Mouse (Mus musculus): Measurements from ENCODE around the gene Camk2d. TPM values are rescaled to one million over a fixed set of nuclear protein-coding genes. Genes with fewer than 3 reads are reported as not detected.

The Camk2d gene
- total and polyA plus RNA-seq, 3 experiments: 66.1 to 80.4 (median 77.3) TPM

DNA sequence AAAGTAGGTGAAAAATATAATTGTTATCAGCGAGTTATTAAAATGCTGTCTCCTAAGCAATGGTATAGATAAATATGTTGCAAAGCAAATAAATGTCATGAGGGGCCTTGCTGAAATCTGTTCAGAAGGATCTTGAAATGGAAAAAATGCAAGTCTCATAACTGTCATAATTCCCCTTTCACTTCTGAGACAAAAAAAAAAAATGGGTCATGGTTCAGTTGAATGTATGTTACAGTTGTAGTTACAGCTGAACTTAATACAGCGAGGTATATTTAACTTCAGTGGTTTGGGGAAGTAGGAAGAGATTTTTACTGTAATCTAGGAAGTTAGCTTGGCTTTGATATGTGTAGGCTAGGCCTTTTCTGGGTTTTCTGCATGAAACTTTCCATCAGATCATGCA is 3.2 kb downstream of the Camk2d start:
- H3K9ac ChIP-seq (ENCODE audit: insufficient read depth, low read depth): peak overlapping the region; percentile 86; the same call in 1 of the 2 replicates
- no peak for DNase-seq (ENCODE audit: extremely low read depth)

DNA sequence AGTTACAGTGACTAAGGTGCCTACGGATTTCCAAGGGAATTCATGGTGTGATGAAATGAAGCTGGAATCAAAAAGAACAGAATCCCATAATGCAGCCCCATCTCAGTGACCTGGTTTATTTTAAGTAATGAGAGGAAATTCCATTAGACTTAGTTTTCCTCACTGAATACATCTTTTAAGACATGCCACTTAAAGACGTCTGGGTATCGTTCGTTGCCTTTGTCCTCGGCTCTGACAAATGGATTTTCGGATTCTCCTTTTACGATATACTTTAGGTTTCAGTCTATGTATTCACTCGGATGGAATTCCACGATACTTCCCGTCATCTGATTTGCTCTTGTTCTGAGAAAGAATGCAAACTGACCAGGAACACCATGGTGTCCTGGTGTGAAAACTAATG is 3.8 kb downstream of the Camk2d start:
- no peak for TF ChIP-seq MAZ (IDR thresholded peaks at IDR 0.05; ENCODE audit: low read depth, low read length)
- no peak for TF ChIP-seq UBTF (IDR thresholded peaks at IDR 0.05; ENCODE audit: low read depth, low read length)
- TF ChIP-seq MXI1 (IDR thresholded peaks at IDR 0.05; ENCODE audit: low read depth, low read length): no peak
- TF ChIP-seq JUN (IDR thresholded peaks at IDR 0.05; ENCODE audit: insufficient read depth, low read depth, low read length): no peak
- TF ChIP-seq EP300 (IDR thresholded peaks at IDR 0.05; ENCODE audit: low read length): no peak
- TF ChIP-seq RCOR1 (conservative IDR thresholded peaks at IDR 0.05; ENCODE audit: low read depth, low read length): no peak
- no peak for TF ChIP-seq TBP (conservative IDR thresholded peaks at IDR 0.05; ENCODE audit: low read depth, low read length)
- TF ChIP-seq ETS1 (conservative IDR thresholded peaks at IDR 0.05; ENCODE audit: low read depth, low read length): no peak
- TF ChIP-seq POLR2A (IDR thresholded peaks at IDR 0.05; ENCODE audit: low read depth, low read length): no peak
- no peak for TF ChIP-seq ZC3H11A (IDR thresholded peaks at IDR 0.05; ENCODE audit: low read depth, low read length)
- TF ChIP-seq NRF1 (IDR thresholded peaks at IDR 0.05; ENCODE audit: low read depth, low read length): no peak
- TF ChIP-seq E2F4 (IDR thresholded peaks at IDR 0.05; ENCODE audit: insufficient replicate concordance, low read depth, low read length): no peak
- no peak overlapping the region for H3K27ac ChIP-seq (ENCODE audit: insufficient read depth, low read depth)
- H3K27me3 ChIP-seq (replicated peaks): no peaks in the 10 kb centered on the region
- H3K36me3 ChIP-seq (replicated peaks in 1 of 2; ENCODE audit: control insufficient read depth in 1 of 2, insufficient read depth in 1 of 2, low read length in 1 of 2): peaks cover 26 to 48% of the 10 kb centered on the region in 2 experiments
- H3K9ac ChIP-seq (ENCODE audit: insufficient read depth, low read depth): no peak overlapping the region
- in situ Hi-C loops (cut with MboI; ENCODE audit: low pct_ligation_motif_present, low pct_unique_long_range_greater_than_20kb, low sequenced_read_pairs): loop anchor here (5.0 to 10.0 kb wide), 2 partner anchors 62 to 175 kb away; no protein-coding TSS in a partner anchor
- no peak overlapping the region for H3K4me3 ChIP-seq (replicated peaks in 1 of 3; ENCODE audit: low read depth in 2 of 3, low read length in 2 of 3, poor library complexity in 1 of 3)
- dilution Hi-C loops (cut with MboI; ENCODE audit: extremely low pct_ligation_motif_present, extremely low pct_unique_long_range_greater_than_20kb, low sequenced_read_pairs): no loop called here
- peaks cover 0 to 25% of the 10 kb centered on the region in 2 experiments; a peak in 2 of 4 replicates for H3K4me1 ChIP-seq (ENCODE audit: control insufficient read depth in 1 of 2, insufficient read depth in 2 of 2)
- H3K79me2 ChIP-seq (replicated peaks; ENCODE audit: control insufficient read depth, extremely low read depth, insufficient read depth, poor library complexity, severe bottlenecking): peaks cover 59% of the 10 kb centered on the region
- peak overlapping the region; percentile 27; the same call in 1 of the 2 replicates for H3K4me2 ChIP-seq (ENCODE audit: insufficient read depth, low read depth, poor library complexity, severe bottlenecking)
- H3K9me3 ChIP-seq (replicated peaks; ENCODE audit: low read length): peaks cover 6% of the 10 kb centered on the region
- no peak for DNase-seq (ENCODE audit: extremely low read depth)

More for the DNA sequence above, 3.2 kb downstream of the Camk2d start:
- in situ Hi-C loops (cut with MboI; ENCODE audit: low pct_ligation_motif_present, low pct_unique_long_range_greater_than_20kb, low sequenced_read_pairs): loop anchor here (5.0 to 10.0 kb wide), 2 partner anchors 63 to 175 kb away; no protein-coding TSS in a partner anchor
- Histone ChIP-seq H3K4me1 (ENCODE audit: control insufficient read depth in 1 of 2, insufficient read depth in 2 of 2) (peaks cover 0 to 20% of the 10 kb centered on the region in 2 experiments; a peak in 2 of 4 replicates), H3K27me3 (replicated peaks) (no peaks in the 10 kb centered on the region), H3K9me3 (replicated peaks; ENCODE audit: low read length) (peaks cover 6% of the 10 kb centered on the region), H3K79me2 (replicated peaks; ENCODE audit: control insufficient read depth, extremely low read depth, insufficient read depth, poor library complexity, severe bottlenecking) (peaks cover 57% of the 10 kb centered on the region), H3K4me3 (replicated peaks in 1 of 3; ENCODE audit: low read depth in 2 of 3, low read length in 2 of 3, poor library complexity in 1 of 3) (peak overlapping the region in 2 of 3 experiments; percentile 81 to 97), H3K4me2 (ENCODE audit: insufficient read depth, low read depth, poor library complexity, severe bottlenecking) (peak overlapping the region; percentile 27; the same call in 1 of the 2 replicates), H3K36me3 (replicated peaks in 1 of 2; ENCODE audit: control insufficient read depth in 1 of 2, insufficient read depth in 1 of 2, low read length in 1 of 2) (peaks cover 22 to 42% of the 10 kb centered on the region in 2 experiments), H3K27ac (ENCODE audit: insufficient read depth, low read depth) (no peak overlapping the region)
- TF ChIP-seq JUND (conservative IDR thresholded peaks at IDR 0.05; ENCODE audit: low read depth, low read length) (peak; percentile 29; the same call in 1 of the 2 replicates), RCOR1 (conservative IDR thresholded peaks at IDR 0.05; ENCODE audit: low read depth, low read length) (no peak), NELFE (IDR thresholded peaks at IDR 0.05; ENCODE audit: low read depth, low read length) (no peak), MEF2A (IDR thresholded peaks at IDR 0.05; ENCODE audit: borderline replicate concordance, low read depth, low read length) (peak; percentile 13; the same call in 1 of the 2 replicates), MXI1 (IDR thresholded peaks at IDR 0.05; ENCODE audit: low read depth, low read length) (no peak), MAFK (IDR thresholded peaks at IDR 0.05; ENCODE audit: insufficient replicate concordance, low read length) (no peak), ZMIZ1 (IDR thresholded peaks at IDR 0.05; ENCODE audit: low read depth, low read length) (no peak), RAD21 (IDR thresholded peaks at IDR 0.05; ENCODE audit: low read depth, low read length) (no peak), CHD2 (IDR thresholded peaks at IDR 0.05; ENCODE audit: low read length) (no peak), PAX5 (IDR thresholded peaks at IDR 0.05; ENCODE audit: low read length) (no peak), EP300 (IDR thresholded peaks at IDR 0.05; ENCODE audit: low read length) (peak; percentile 45; the same call in 1 of the 2 replicates), POLR2AphosphoS2 (IDR thresholded peaks at IDR 0.05; ENCODE audit: low read depth, low read length) (no peak), ZKSCAN1 (IDR thresholded peaks at IDR 0.05; ENCODE audit: borderline replicate concordance, low read depth, low read length) (no peak), POLR2A (IDR thresholded peaks at IDR 0.05; ENCODE audit: low read depth, low read length) (no peak), ETS1 (conservative IDR thresholded peaks at IDR 0.05; ENCODE audit: low read depth, low read length) (peak; percentile 15; the same call in 1 of the 2 replicates), HCFC1 (IDR thresholded peaks at IDR 0.05; ENCODE audit: low read depth, low read length) (no peak), USF1 (IDR thresholded peaks at IDR 0.05; ENCODE audit: low read depth, low read length) (no peak), NRF1 (IDR thresholded peaks at IDR 0.05; ENCODE audit: low read depth, low read length) (no peak), ZNF384 (IDR thresholded peaks at IDR 0.05; ENCODE audit: low read depth, low read length) (peak; percentile 91), MYC (IDR thresholded peaks at IDR 0.05; ENCODE audit: low read depth, low read length) (no peak), CHD1 (IDR thresholded peaks at IDR 0.05; ENCODE audit: low read depth, low read length) (no peak), USF2 (conservative IDR thresholded peaks at IDR 0.05; ENCODE audit: low read depth, low read length) (no peak), TCF12 (IDR thresholded peaks at IDR 0.05; ENCODE audit: low read depth, low read length) (no peak)
- dilution Hi-C loops (cut with MboI; ENCODE audit: extremely low pct_ligation_motif_present, extremely low pct_unique_long_range_greater_than_20kb, low sequenced_read_pairs): no loop called here

All from CH12.LX (cell line).